Mouse (Mus musculus) forebrain, embryonic 14.5 days (tissue): ENCODE results near the gene Daam1. TPM values are rescaled to one million over a fixed set of nuclear protein-coding genes. Genes with fewer than 3 reads are reported as not detected.

Experiments used
- ATAC-seq: fragments of 200-750 bp; cut with Nextera tagmentation; 2 replicates; pipeline ENCODE4 v1.8.0; 2017; ENCODE audit warnings: mild to moderate bottlenecking, moderate library complexity
- DNase-seq: peaks from one replicate; pipeline ENCODE4 v3.0.0-alpha.2; 2015; ENCODE audit warnings: low spot score
- H3K27ac ChIP-seq: fragments of 300-500 bp; sonication (generic); 2 replicates; pipeline ENCODE4 v1.5.1; 2014; ENCODE audit warnings: low read depth, mild to moderate bottlenecking, control low read depth, low read length, moderate library complexity
- H3K27me3 ChIP-seq: fragments of 300-500 bp; sonication (generic); replicated peaks from 2 replicates; pipeline ENCODE4 v1.6.1; 2014; ENCODE audit warnings: low read length, control low read depth, mixed read lengths; ENCODE audit not compliant: control insufficient read depth, insufficient read depth
- H3K36me3 ChIP-seq: fragments of 300-500 bp; sonication (generic); 2 replicates; pipeline ENCODE4 v1.6.1; 2014; ENCODE audit warnings: low read length, control low read depth; ENCODE audit not compliant: control insufficient read depth, insufficient read depth
- H3K4me1 ChIP-seq: fragments of 300-500 bp; sonication (generic); 2 replicates; pipeline ENCODE4 v1.6.1; 2014; ENCODE audit warnings: antibody characterized with exemption, low read length, control low read depth; ENCODE audit not compliant: control insufficient read depth, insufficient read depth
- H3K4me2 ChIP-seq: fragments of 300-500 bp; sonication (generic); 2 replicates; pipeline ENCODE4 v1.6.1; 2014; ENCODE audit warnings: mild to moderate bottlenecking, control low read depth, low read length
- H3K4me3 ChIP-seq: fragments of 300-500 bp; sonication (generic); 2 replicates; pipeline ENCODE4 v1.5.1; 2014; ENCODE audit warnings: low read depth, low read length, control low read depth
- H3K9ac ChIP-seq: fragments of 300-500 bp; sonication (generic); 2 replicates; pipeline ENCODE4 v1.6.1; 2014; ENCODE audit warnings: mild to moderate bottlenecking, low read length, control low read depth, moderate library complexity
- H3K9me3 ChIP-seq: fragments of 300-500 bp; sonication (generic); replicated peaks from 2 replicates; pipeline ENCODE4 v1.6.1; 2016; ENCODE audit warnings: low read length, control low read depth, mixed read lengths; ENCODE audit not compliant: control insufficient read depth
- WGBS: fragments of 180-500 bp; shearing (Covaris S2); extraction: QIAGEN DNeasy Blood & Tissue Kit; methylation state at CpG from one replicate; pipeline ENCODE4 v1.1.7; 2014; 5-methylcytosine and 5-hydroxymethylcytosine counted together
- polyA plus RNA-seq: library from polyadenylated mRNA; unstranded; fragments of >200 nt; fragmentation: Nextera tagmentation; extraction: Ambion mirVana; gene quantifications from 2 replicates; pipeline ENCODE4 v1.2.1, GENCODE M21; 2014

Gene Daam1
- polyA plus RNA-seq, 1 experiment from 2014 or later = 29.9 TPM

- Histone ChIP-seq H3K27ac (no peak overlapping the region), H3K4me2 (no peak overlapping the region), H3K9ac (no peak overlapping the region), H3K36me3 (no peaks in the 10 kb centered on the region), H3K4me3 (no peak overlapping the region), H3K27me3 (no peaks in the 10 kb centered on the region), H3K4me1 (no peaks in the 10 kb centered on the region), H3K9me3 (no peaks in the 10 kb centered on the region)
- no peak for DNase-seq
- ATAC-seq = no peak
- WGBS = 93% methylated on average over 8 of the region's 8 CpGs
Measured at GRCm38 (mm10) chr12:71889266-71889665, 58.4 kb downstream of the Daam1 start.

GRCm38 (mm10) chr12:71890282-71890681, 59.4 kb downstream of the Daam1 start:
- no peaks in the 10 kb centered on the region for H3K36me3 ChIP-seq
- DNase-seq = no peak
- no peaks in the 10 kb centered on the region for H3K4me1 ChIP-seq
- ATAC-seq = no peak
- 91% methylated on average over 1 of the region's 1 CpGs for WGBS
- H3K4me2 ChIP-seq = no peak overlapping the region
- H3K27me3 ChIP-seq = no peaks in the 10 kb centered on the region
- no peak overlapping the region for H3K9ac ChIP-seq
- no peak overlapping the region for H3K4me3 ChIP-seq
- H3K9me3 ChIP-seq = no peaks in the 10 kb centered on the region
- H3K27ac ChIP-seq = no peak overlapping the region

- H3K9ac ChIP-seq = no peak overlapping the region
- DNase-seq = no peak
- H3K27me3 ChIP-seq = no peaks in the 10 kb centered on the region
- H3K9me3 ChIP-seq = no peaks in the 10 kb centered on the region
- no peak for ATAC-seq
- H3K4me2 ChIP-seq = no peak overlapping the region
- no peak overlapping the region for H3K27ac ChIP-seq
- no peaks in the 10 kb centered on the region for H3K4me1 ChIP-seq
- H3K4me3 ChIP-seq = no peak overlapping the region
- no peaks in the 10 kb centered on the region for H3K36me3 ChIP-seq
- WGBS = 38% methylated on average over 7 of the region's 7 CpGs
Measured at GRCm38 (mm10) chr12:71891729-71892355, 61.0 kb downstream of the Daam1 start.

- Histone ChIP-seq H3K4me2 (no peak overlapping the region), H3K27me3 (no peaks in the 10 kb centered on the region), H3K4me3 (no peak overlapping the region), H3K9me3 (no peaks in the 10 kb centered on the region), H3K4me1 (no peaks in the 10 kb centered on the region), H3K27ac (no peak overlapping the region), H3K9ac (no peak overlapping the region), H3K36me3 (peaks cover 8% of the 10 kb centered on the region)
- 62% methylated on average over 9 of the region's 9 CpGs for WGBS
- ATAC-seq = no peak
- no peak for DNase-seq
Measured at GRCm38 (mm10) chr12:71892996-71893605, 62.2 kb downstream of the Daam1 start.

GRCm38 (mm10) chr12:71898231-71898630, 67.4 kb downstream of the Daam1 start:
- Histone ChIP-seq H3K4me1 (no peaks in the 10 kb centered on the region), H3K36me3 (peaks cover 21% of the 10 kb centered on the region), H3K27ac (no peak overlapping the region), H3K27me3 (no peaks in the 10 kb centered on the region), H3K4me3 (no peak overlapping the region), H3K9ac (no peak overlapping the region), H3K9me3 (0 out of 2 replicates have a peak, but pooled peaks cover 3% of the 10 kb centered on the region), H3K4me2 (no peak overlapping the region)
- ATAC-seq = no peak
- DNase-seq = no peak
- WGBS = 84% methylated on average over 5 of the region's 5 CpGs

GRCm38 (mm10) chr12:71898666-71899520, 68.0 kb downstream of the Daam1 start:
- no peak overlapping the region for H3K4me3 ChIP-seq
- 0 out of 2 replicates have a peak, but pooled peaks cover 3% of the 10 kb centered on the region for H3K9me3 ChIP-seq
- no peak overlapping the region for H3K9ac ChIP-seq
- peaks cover 21% of the 10 kb centered on the region for H3K36me3 ChIP-seq
- H3K4me1 ChIP-seq = no peaks in the 10 kb centered on the region
- 81% methylated on average over 7 of the region's 7 CpGs for WGBS
- ATAC-seq = no peak
- DNase-seq = no peak
- H3K4me2 ChIP-seq = no peak overlapping the region
- no peak overlapping the region for H3K27ac ChIP-seq
- H3K27me3 ChIP-seq = no peaks in the 10 kb centered on the region

- DNase-seq = no peak
- no peak for ATAC-seq
- H3K27me3 ChIP-seq = no peaks in the 10 kb centered on the region
- no peak overlapping the region for H3K9ac ChIP-seq
- peaks cover 21% of the 10 kb centered on the region for H3K36me3 ChIP-seq
- no peak overlapping the region for H3K4me3 ChIP-seq
- H3K27ac ChIP-seq = no peak overlapping the region
- no peaks in the 10 kb centered on the region for H3K4me1 ChIP-seq
- WGBS = 91% methylated on average over 4 of the region's 4 CpGs
- 0 out of 2 replicates have a peak, but pooled peaks cover 3% of the 10 kb centered on the region for H3K9me3 ChIP-seq
- H3K4me2 ChIP-seq = no peak overlapping the region
Measured at GRCm38 (mm10) chr12:71899566-71899965, 68.7 kb downstream of the Daam1 start.

- Histone ChIP-seq H3K4me3 (no peak overlapping the region), H3K9me3 (0 out of 2 replicates have a peak, but pooled peaks cover 3% of the 10 kb centered on the region), H3K9ac (no peak overlapping the region), H3K36me3 (peaks cover 21% of the 10 kb centered on the region), H3K27me3 (no peaks in the 10 kb centered on the region), H3K4me2 (no peak overlapping the region), H3K27ac (no peak overlapping the region), H3K4me1 (peaks cover 3% of the 10 kb centered on the region; the same call in 1 of the 2 replicates)
- no peak for DNase-seq
- WGBS = 72% methylated on average over 7 of the region's 7 CpGs
- 0 out of 2 replicates have a peak, but pooled peaks have one; percentile 34 for ATAC-seq
Measured at GRCm38 (mm10) chr12:71901211-71901610, 70.3 kb downstream of the Daam1 start.
